Mouse (Mus musculus) large intestine, adult 2 months (tissue): ENCODE data around the gene Sema4b. TPM values are rescaled to one million over a fixed set of nuclear protein-coding genes. Genes with fewer than 3 reads are reported as not detected.

Experiments
- DNase-seq: peaks from one replicate; pipeline ENCODE4 v3.0.0-alpha.2; 2012; ENCODE audit warnings: low read depth, low spot score
- WGBS: fragments of 180-500 bp; shearing (Covaris S2); methylation state at CpG from one replicate; pipeline ENCODE4 v1.1.7; 2018; 5-methylcytosine and 5-hydroxymethylcytosine counted together
- polyA plus RNA-seq: library from polyadenylated mRNA; depleted of rRNA; stranded (reverse); fragments of >200 nt; gene quantifications from 2 replicates; pipeline ENCODE4 v1.2.3, GENCODE M21; 2012

Sema4b gene
- polyA plus RNA-seq, 1 experiment: 43.2 TPM

DNA sequence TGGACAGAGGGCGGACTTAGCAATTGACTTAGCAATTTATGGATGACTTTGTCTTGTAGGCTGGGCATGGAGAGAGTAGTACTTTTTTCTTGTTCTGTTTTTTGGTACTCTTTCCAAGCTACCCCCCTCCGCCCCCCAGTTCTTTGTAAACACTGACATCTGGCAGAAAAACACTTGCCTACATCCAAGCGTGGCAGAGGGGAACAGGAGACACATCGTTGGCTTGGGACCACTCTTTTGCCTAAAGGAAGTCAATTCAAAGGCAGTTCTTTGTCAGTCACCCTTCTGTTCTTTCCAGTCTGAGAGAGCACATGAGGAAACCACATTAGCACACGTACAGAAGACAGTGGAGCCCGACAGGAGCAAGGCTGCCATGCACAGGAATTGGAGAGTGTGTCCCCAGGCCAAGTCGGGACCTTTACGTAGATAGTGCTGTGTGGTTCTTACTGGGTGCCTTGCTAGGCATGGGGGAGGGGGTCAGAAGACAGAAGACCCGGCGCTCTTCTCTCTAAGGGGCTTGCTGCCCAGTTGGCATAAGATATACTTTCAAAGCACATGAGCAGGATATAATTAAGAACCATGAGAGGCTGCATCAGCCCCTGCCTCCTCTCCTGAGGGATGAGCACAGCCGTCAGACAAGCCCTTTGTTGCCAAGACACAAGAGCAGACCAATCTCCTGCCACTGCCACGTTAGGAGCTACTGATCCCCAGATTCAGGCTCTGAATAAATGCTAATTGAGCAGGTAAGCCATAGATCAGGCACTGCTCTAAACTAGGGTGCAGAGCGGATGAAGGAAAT, 7.5 kb downstream of the Sema4b start:
- DNase-seq: no peak
- WGBS: 74% methylated on average over 13 of the region's 13 CpGs

DNA sequence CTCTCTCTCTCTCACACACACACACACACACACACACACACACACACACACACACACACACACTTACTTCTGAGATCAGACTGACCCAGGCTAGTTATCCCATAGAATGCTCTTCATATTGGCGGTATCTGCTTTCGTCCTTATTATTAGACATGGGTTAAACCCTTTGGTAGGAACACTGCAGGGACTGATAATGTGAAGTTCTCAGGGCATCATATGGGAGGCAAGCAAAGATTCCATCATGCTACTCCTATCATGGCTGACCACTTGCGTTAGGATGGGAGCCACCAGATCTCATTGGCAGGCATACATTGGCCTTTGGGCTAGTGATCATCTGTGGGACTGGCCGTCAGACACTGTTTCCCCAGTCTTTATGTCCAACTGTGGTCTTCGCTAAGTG, 8.5 kb downstream of the Sema4b start:
- DNase-seq: no peak
- 88% methylated on average over 5 of the region's 5 CpGs for WGBS

GRCm38 (mm10) chr7:80195576-80196263, 9.1 kb downstream of the Sema4b start:
- WGBS: 81% methylated on average over 10 of the region's 11 CpGs
- DNase-seq: no peak

GRCm38 (mm10) chr7:80197371-80197770, 10.7 kb downstream of the Sema4b start:
- WGBS: 27% methylated on average over 4 of the region's 4 CpGs
- DNase-seq: no peak

DNA sequence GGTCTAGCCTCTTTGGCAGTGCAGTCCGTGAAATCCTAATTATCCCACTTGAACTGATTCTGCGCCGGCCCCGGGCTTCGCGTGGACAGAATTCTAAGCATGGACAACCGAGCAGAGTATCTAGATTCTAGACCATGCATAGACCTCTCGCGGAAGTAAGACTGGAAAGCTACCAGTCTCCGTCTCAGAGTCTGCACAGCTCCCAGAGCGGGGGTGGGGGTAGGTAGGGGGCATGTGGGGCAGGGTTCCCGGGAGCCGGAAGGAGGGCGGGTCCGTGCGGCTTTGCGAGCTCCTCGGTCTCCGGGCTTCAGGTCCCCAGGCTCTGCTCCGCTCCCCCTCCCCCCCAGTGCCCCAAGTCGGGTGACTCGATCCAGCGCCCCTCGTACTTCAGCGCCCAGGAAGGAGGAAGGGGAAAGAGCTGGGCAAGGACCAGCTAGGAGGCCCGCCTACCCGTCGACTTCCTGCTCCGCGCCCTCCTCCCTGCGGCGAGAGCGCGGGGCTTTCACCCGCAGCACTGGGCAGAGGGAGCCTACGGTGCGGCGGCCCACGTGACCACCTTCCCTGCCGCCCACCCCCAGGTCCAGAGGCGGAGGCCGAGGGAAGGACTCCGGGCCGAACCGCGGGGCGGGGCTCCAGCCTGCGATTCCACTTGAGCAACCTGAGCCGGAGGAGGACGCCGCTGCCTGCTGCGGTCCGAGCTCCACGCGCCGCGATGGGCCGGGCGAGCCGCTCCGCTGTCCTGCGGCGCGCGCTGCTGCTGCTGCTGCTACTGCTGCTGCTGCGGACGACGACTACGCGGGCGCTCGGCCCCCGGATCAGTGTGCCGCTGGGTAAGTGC, 11.5 kb downstream of the Sema4b start:
- WGBS: under 1% methylated on average over 68 of the region's 74 CpGs
- no peak for DNase-seq

- WGBS: 3% methylated on average over 11 of the region's 11 CpGs
- DNase-seq: no peak
These were observed 12.2 kb downstream of the Sema4b start for GRCm38 (mm10) chr7:80198863-80199262.

DNA sequence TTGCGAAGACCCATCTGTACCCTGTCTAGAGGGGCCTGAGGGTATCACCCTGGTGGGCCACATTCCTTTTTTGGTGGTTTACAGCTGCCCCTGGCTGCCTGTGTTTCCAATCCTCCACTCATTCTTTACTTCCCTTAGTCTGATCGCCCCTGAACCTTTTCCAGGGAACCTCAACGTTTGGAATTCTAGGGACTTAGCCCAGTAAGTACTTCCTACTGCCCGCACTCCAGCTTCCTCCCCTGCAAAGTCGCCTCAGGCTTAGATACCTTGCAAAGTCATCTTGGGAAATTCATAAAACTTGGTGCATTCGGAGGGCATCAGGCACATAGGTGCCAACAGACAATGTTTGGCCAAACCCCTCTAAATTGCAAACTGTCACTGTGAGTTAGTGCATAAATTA, 12.6 kb downstream of the Sema4b start:
- DNase-seq: no peak
- 24% methylated on average over 6 of the region's 6 CpGs for WGBS

GRCm38 (mm10) chr7:80199851-80200587, 13.4 kb downstream of the Sema4b start:
- no peak for DNase-seq
- WGBS: 65% methylated on average over 11 of the region's 11 CpGs

- DNase-seq: no peak
- 88% methylated on average over 6 of the region's 6 CpGs for WGBS
These were observed 13.9 kb downstream of the Sema4b start for GRCm38 (mm10) chr7:80200588-80200945.

DNA sequence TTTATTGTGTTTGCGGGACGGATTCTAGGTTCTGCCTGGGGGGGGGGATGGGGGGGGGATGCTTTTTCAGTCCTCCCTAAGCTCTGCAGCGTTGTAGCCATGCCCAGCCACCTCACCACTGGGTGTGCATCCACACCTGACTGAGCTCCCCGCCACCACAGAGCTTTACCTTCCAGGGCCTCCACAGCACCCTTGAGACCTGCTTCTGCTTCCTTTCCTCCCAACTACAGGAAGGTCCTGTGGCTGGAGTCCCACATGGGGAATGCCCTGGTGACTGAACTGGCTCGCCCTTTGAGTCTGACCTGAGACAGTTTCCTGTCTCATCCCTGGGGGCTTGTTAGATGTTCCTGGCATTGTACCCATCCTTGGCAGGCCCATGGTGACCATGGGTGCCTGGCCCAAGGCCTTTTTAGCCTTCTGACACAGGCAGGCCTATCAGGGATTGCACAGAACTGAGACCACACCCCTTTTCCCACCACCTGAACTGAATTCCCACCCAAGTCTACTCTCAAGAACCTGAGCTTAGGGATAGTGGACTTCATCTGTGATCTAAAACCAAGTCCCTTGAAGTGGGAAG, 14.4 kb downstream of the Sema4b start:
- WGBS: 64% methylated on average over 5 of the region's 5 CpGs
- DNase-seq: no peak

- DNase-seq: no peak
- 85% methylated on average over 15 of the region's 15 CpGs for WGBS
These were observed 15.4 kb downstream of the Sema4b start for GRCm38 (mm10) chr7:80201888-80202540.

DNA sequence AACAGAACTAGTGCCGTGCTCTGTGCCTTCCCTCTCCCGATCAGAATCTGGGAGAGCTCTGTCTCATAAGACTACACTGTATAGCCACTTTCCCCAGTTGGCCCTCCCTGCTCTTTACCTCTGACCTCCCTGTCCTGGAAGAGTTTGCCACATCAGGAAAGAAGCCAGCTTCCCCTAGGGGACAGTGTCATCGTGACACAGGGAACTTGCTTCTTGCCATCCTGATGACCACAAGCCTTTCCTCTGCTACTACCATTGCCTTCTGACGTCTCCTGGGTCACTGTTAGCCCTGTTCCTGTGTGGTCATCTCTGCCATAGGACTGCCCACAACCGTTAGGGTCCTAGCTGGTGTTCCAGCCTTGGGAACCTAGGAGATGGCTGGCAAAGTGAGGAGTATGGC, 16.3 kb downstream of the Sema4b start:
- WGBS: 80% methylated on average over 5 of the region's 5 CpGs

DNA sequence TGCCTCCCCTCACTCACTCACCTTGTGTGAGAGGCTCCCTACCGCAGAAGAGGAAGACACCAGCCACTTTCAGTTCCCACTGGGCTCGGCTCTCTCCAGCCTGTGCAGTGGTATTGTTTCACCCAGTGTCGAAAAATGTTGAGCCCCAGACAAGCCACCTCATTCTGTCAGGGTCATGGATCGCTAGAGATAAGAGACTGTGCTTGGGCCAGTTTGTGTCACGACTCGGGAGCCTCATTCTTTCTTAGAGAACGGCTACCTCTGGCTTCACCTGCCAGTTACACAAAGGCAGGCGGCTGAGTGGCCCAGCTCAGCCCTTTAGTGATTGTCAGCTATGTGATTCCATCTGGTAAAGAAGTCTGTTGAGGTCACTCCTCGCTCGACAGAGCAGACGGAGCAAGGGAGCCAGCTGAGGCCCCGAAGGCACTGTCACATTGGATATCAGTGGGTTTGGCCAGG, 17.0 kb downstream of the Sema4b start:
- DNase-seq: no peak
- 68% methylated on average over 12 of the region's 12 CpGs for WGBS

More for the DNA sequence above, 16.3 kb downstream of the Sema4b start:
- no peak for DNase-seq

DNA sequence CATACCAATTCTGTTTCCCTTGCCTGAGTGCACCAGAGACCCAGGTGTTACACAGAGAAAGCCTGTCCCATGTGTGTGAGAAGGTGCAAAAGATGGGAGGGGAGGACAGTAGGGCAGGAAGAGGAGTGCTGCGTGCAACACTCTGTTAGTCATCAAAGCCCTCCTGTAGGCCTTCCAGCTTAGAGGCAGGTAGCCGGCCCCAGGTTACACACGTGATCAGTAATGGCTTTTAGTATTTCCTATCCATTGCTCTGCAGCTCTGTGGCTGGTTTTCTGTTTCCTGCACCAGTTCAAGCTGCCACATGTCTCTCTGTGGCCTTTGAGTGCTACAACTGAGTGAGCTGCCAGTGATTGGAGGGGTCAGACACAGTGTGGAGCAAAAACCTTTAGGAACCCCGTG, 17.7 kb downstream of the Sema4b start:
- DNase-seq: no peak
- 79% methylated on average over 4 of the region's 4 CpGs for WGBS

GRCm38 (mm10) chr7:80204961-80205360, 18.3 kb downstream of the Sema4b start:
- no peak for DNase-seq

GRCm38 (mm10) chr7:80205705-80206589, 19.3 kb downstream of the Sema4b start:
- 69% methylated on average over 12 of the region's 12 CpGs for WGBS
- DNase-seq: no peak

More at GRCm38 (mm10) chr7:80204961-80205360, 18.3 kb downstream of the Sema4b start:
- 78% methylated on average over 7 of the region's 7 CpGs for WGBS

DNA sequence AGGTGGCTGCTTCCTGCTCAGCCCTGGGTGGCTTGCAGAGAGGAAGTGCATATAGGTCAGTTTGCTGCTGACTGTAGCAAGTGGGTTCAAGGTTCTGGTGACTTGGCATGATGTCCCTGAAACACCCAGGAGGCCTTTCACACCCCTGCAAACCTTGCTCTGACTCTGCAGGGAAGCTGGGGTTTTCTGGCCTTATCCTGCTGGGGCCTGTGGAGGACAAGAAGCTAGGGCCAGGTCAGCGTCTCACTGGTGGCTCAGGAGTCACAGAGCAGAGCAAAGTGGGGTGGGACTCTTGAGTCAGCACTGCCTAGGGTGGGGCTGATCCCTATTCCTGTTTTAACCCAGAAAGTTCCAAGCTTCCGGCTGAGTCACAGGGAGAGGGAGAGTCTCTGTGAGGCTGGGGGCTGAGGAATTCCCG, 20.7 kb downstream of the Sema4b start:
- WGBS: 21% methylated on average over 3 of the region's 3 CpGs
- no peak for DNase-seq
